8 mouse cellular contexts compared by ENCODE assay signal in genomic region chr7:122242260-122242659, GRCm38 (mm10). TPM values are rescaled to one million over a fixed set of nuclear protein-coding genes. Genes with fewer than 3 reads are reported as not detected.
A peak's percentile ranks its signal among the peaks of the same experiment; 100 is the strongest.
DNase-seq lines count a peak whose midpoint lies in the region; ATAC-seq and TF ChIP-seq lines count a peak whose summit lies in the region.

No protein-coding gene starts in this region.

- H3K4me3 ChIP-seq in spleen, adult 2 months (ENCODE audit: extremely low read depth, insufficient read depth, insufficient read length): no peak overlapping the region
- no peak overlapping the region for H3K4me3 ChIP-seq in hindbrain, postnatal 0 days (ENCODE audit: low read length)

- intact Hi-C loops in gastrocnemius, postnatal 14 days (cut with DNase I; ENCODE audit: low total_unique reads): no loop called here

- no peaks in the 10 kb centered on the region for H3K9me3 ChIP-seq in hindbrain, postnatal 0 days (ENCODE audit: low read length)

- no peaks in the 10 kb centered on the region for H3K27me3 ChIP-seq in spleen, adult 2 months (ENCODE audit: control insufficient read depth, insufficient read depth, low read length)
- no peaks in the 10 kb centered on the region for H3K27me3 ChIP-seq in hindbrain, postnatal 0 days (ENCODE audit: insufficient read depth, low read length)

- H3K4me1 ChIP-seq in spleen, adult 2 months (ENCODE audit: control insufficient read depth, insufficient read depth, insufficient read length): peaks cover 5% of the 10 kb centered on the region; the same call in 1 of the 2 replicates
- peaks cover 3% of the 10 kb centered on the region; the same call in 1 of the 2 replicates for H3K4me1 ChIP-seq in hindbrain, postnatal 0 days (ENCODE audit: insufficient read depth, low read length)

- H3K4me2 ChIP-seq in hindbrain, postnatal 0 days (ENCODE audit: low read depth, low read length): no peak overlapping the region

- TF ChIP-seq POLR2A in spleen, adult 2 months (IDR thresholded peaks at IDR 0.05; ENCODE audit: low read depth, low read length): no peak

- no peak overlapping the region for H3K27ac ChIP-seq in spleen, adult 2 months (ENCODE audit: insufficient read depth, low read length)
- no peak overlapping the region for H3K27ac ChIP-seq in hindbrain, postnatal 0 days

- ATAC-seq in hindbrain, postnatal 0 days: no peak

- DNase-seq in gastrocnemius, postnatal 14 days: peak; percentile 9
- no peak for DNase-seq in gastrocnemius, adult 18-20 months (ENCODE audit: low spot score)
- peak; percentile 23 to 48 for DNase-seq in spleen, adult 2 months (ENCODE audit: low read depth in 1 of 2, low spot score in 2 of 2)
- DNase-seq in spleen, adult 18-20 months: no peak
- peak; percentile 65 to 66 for DNase-seq in cerebellum, postnatal 14 days
- DNase-seq in hindbrain, postnatal 0 days (ENCODE audit: low spot score): peak; percentile 76
- peak; percentile 48 for DNase-seq in lung, postnatal 36 days
- DNase-seq in thymus, postnatal 4 days: peak; percentile 53

- H3K36me3 ChIP-seq in spleen, adult 2 months (ENCODE audit: control insufficient read depth, insufficient read depth, low read length): no peaks in the 10 kb centered on the region
- H3K36me3 ChIP-seq in hindbrain, postnatal 0 days (ENCODE audit: insufficient read depth, low read length): no peaks in the 10 kb centered on the region

- WGBS in spleen, adult 2 months: 41% methylated on average over 1 of the region's 1 CpGs
- 40% methylated on average over 1 of the region's 1 CpGs for WGBS in hindbrain, postnatal 0 days

- H3K9ac ChIP-seq in hindbrain, postnatal 0 days (replicated peaks; ENCODE audit: low read length): no peak overlapping the region

- peak; percentile 41; the same call in 1 of the 2 replicates for TF ChIP-seq CTCF in spleen, adult 2 months (IDR thresholded peaks at IDR 0.05; ENCODE audit: extremely low read depth, insufficient read depth, insufficient read length, insufficient replicate concordance)
- peak; percentile 91 for TF ChIP-seq CTCF in hindbrain, postnatal 0 days (IDR thresholded peaks at IDR 0.05; ENCODE audit: low read depth)

RNA-seq across cellular contexts. Expression of gene Chp2, which starts 23.0 kb away (rescaled TPM):
- total RNA-seq in gastrocnemius, postnatal 14 days (2021): 1 to 10 TPM; 4.6 to 4.8 TPM
- total RNA-seq in gastrocnemius, adult 18-20 months (2021): 1 to 10 TPM; 4.3 to 5.3 TPM
- polyA plus RNA-seq in spleen, adult 2 months (2012; rRNA removed): 1.2 and 2.7 TPM in 2 replicates
- total RNA-seq in hindbrain, postnatal 0 days (2014; rRNA removed): 0.78 and 1.0 TPM in 2 replicates
- 1.3 and 1.4 TPM in 2 replicates for polyA plus RNA-seq in hindbrain, postnatal 0 days (2015; fragmentation: Nextera tagmentation; extraction: Ambion mirVana)

RNA-seq across cellular contexts. Expression of gene Prkcb, which starts 46.3 kb away (rescaled TPM):
- under 1 TPM; 0.91 to 0.98 TPM for total RNA-seq in gastrocnemius, postnatal 14 days (2021)
- total RNA-seq in gastrocnemius, adult 18-20 months (2021): under 1 TPM; 0.73 to 0.85 TPM
- 106 and 118 TPM in 2 replicates for polyA plus RNA-seq in spleen, adult 2 months (2012; rRNA removed)
- total RNA-seq in hindbrain, postnatal 0 days (2014; rRNA removed): 255 and 261 TPM in 2 replicates
- 187 and 200 TPM in 2 replicates for polyA plus RNA-seq in hindbrain, postnatal 0 days (2015; fragmentation: Nextera tagmentation; extraction: Ambion mirVana)

RNA-seq across cellular contexts. Expression of gene Ern2, which starts 56.3 kb away (rescaled TPM):
- not detected for total RNA-seq in gastrocnemius, postnatal 14 days (2021)
- total RNA-seq in gastrocnemius, adult 18-20 months (2021): not detected
- 0.22 TPM in 1 of 2 replicates, not detected in the other for polyA plus RNA-seq in spleen, adult 2 months (2012; rRNA removed)
- 1.6 and 2.0 TPM in 2 replicates for total RNA-seq in hindbrain, postnatal 0 days (2014; rRNA removed)
- 1.4 TPM in 2 replicates for polyA plus RNA-seq in hindbrain, postnatal 0 days (2015; fragmentation: Nextera tagmentation; extraction: Ambion mirVana)

Comparison
In these comparisons a context has a peak if more than half of its experiments do, and no peak if none do; other contexts are left out.
1. DNase-seq: peak in gastrocnemius, postnatal 14 days (single experiment), spleen, adult 2 months (2 of 2), cerebellum, postnatal 14 days (2 of 2), hindbrain, postnatal 0 days (single experiment), lung, postnatal 36 days (single experiment) and thymus, postnatal 4 days (single experiment); none in gastrocnemius, adult 18-20 months (single experiment) and spleen, adult 18-20 months (0 of 2).
2. RNA of gene Prkcb, which starts 46.3 kb away (total RNA-seq): 255 to 261 TPM in hindbrain, postnatal 0 days; 0.91 to 0.98 TPM in gastrocnemius, postnatal 14 days and 0.73 to 0.85 TPM in gastrocnemius, adult 18-20 months; every median in the first group is over 100 times any median in the second.